Comparison of ENCODE assay signal across 15 mouse cellular contexts in genomic region chr1:138930856-138931255, GRCm38 (mm10). TPM values are rescaled to one million over a fixed set of nuclear protein-coding genes. Genes with fewer than 3 reads are reported as not detected.
DNase-seq lines count a peak whose midpoint lies in the region; ATAC-seq and TF ChIP-seq lines count a peak whose summit lies in the region.
"Had no signal": no experiment of that assay in that cellular context is flagged by ENCODE, and none has a peak within 500 bp of the region (broad histone marks: within the 10 kb centered on the region; RNA-seq: fewer than 3 reads in every experiment).

No protein-coding gene starts in this region.

- no peaks in the 10 kb centered on the region for H3K79me2 ChIP-seq in myocyte (ENCODE audit: control insufficient read depth, insufficient read depth)

- H3K36me3 ChIP-seq in heart, embryonic 15.5 days, result no peaks in the 10 kb centered on the region
- no peaks in the 10 kb centered on the region for H3K36me3 ChIP-seq in myocyte (ENCODE audit: control insufficient read depth, insufficient read depth)
- no peaks in the 10 kb centered on the region for H3K36me3 ChIP-seq in intestine, embryonic 15.5 days
- H3K36me3 ChIP-seq: forebrain, embryonic 15.5 days; lung, embryonic 15.5 days had no signal

- no peaks in the 10 kb centered on the region for H3K9me3 ChIP-seq in heart, embryonic 15.5 days (replicated peaks)
- H3K9me3 ChIP-seq in intestine, embryonic 15.5 days, result no peaks in the 10 kb centered on the region
- H3K9me3 ChIP-seq: forebrain, embryonic 15.5 days; lung, embryonic 15.5 days had no signal

- no peak for ATAC-seq in heart, embryonic 15.5 days (replicated peaks; ENCODE audit: insufficient number of reproducible peaks, insufficient read depth, low FRiP score, low read depth)
- no peak for ATAC-seq in Patski
- ATAC-seq in intestine, embryonic 15.5 days, result no peak
- ATAC-seq: forebrain, embryonic 15.5 days had no signal

- CTCF ChIA-PET in Patski (lab: Charles Lee), result interaction anchor here (1.3 to 2.7 kb wide), 3 partner anchors 10 to 32 kb away, joined by 4 to 8 read pairs (median 7); partner anchors contain the start of gene Dennd1b

- H3K27ac ChIP-seq in heart, embryonic 15.5 days, result 0 out of 2 replicates have a peak overlapping the region, but pooled peaks have one; percentile 20
- H3K27ac ChIP-seq in intestine, embryonic 15.5 days, result no peak overlapping the region
- H3K27ac ChIP-seq: forebrain, embryonic 15.5 days; hindbrain, embryonic 14.5 days had no signal

- H3K27me3 ChIP-seq in heart, embryonic 15.5 days, result no peaks in the 10 kb centered on the region
- no peaks in the 10 kb centered on the region for H3K27me3 ChIP-seq in Patski
- H3K27me3 ChIP-seq in myocyte (ENCODE audit: control insufficient read depth, insufficient read depth, insufficient read length), result no peaks in the 10 kb centered on the region
- H3K27me3 ChIP-seq in intestine, embryonic 15.5 days (replicated peaks), result no peaks in the 10 kb centered on the region
- H3K27me3 ChIP-seq: forebrain, embryonic 15.5 days; lung, embryonic 15.5 days had no signal

- in situ Hi-C loops in Patski (cut with MboI; ENCODE audit: low pct_unique_long_range_greater_than_20kb), result no loop called here

- 31% methylated on average over 3 of the region's 3 CpGs for WGBS in heart, embryonic 15.5 days
- 55% methylated on average over 3 of the region's 3 CpGs for WGBS in intestine, embryonic 15.5 days

- intact Hi-C loops in heart, postnatal 36 days (cut with DNase I), result no loop called here

- H3K4me1 ChIP-seq in heart, embryonic 15.5 days (replicated peaks), result peaks cover 28% of the 10 kb centered on the region
- peaks cover 20% of the 10 kb centered on the region for H3K4me1 ChIP-seq in intestine, embryonic 15.5 days (replicated peaks)
- H3K4me1 ChIP-seq: forebrain, embryonic 15.5 days had no signal

- H3ac ChIP-seq in myocyte (ENCODE audit: control insufficient read depth, insufficient read length), result no peak overlapping the region

- no peak for DNase-seq in heart, postnatal 36 days
- peak; percentile 53 for DNase-seq in CD4-positive helper T cell, adult 2 months (ENCODE audit: low read depth, low spot score)
- peak; percentile 30 for DNase-seq in Patski (ENCODE audit: low read depth, low spot score)
- DNase-seq in adrenal gland, postnatal 10 days, result no peak
- DNase-seq: adrenal gland, adult 2 months; cerebellum, adult 8-10 months; kidney, adult 18-20 months; kidney, postnatal 4 days; thymus, postnatal 4 days had no signal

- TF ChIP-seq CTCF in Patski (IDR thresholded peaks at IDR 0.05), result no peak

- H3K4me2 ChIP-seq in heart, embryonic 15.5 days, result no peak overlapping the region
- H3K4me2 ChIP-seq in myocyte (ENCODE audit: low read depth), result peak overlapping the region; percentile 82
- no peak overlapping the region for H3K4me2 ChIP-seq in intestine, embryonic 15.5 days (replicated peaks)
- H3K4me2 ChIP-seq: forebrain, embryonic 15.5 days; hindbrain, embryonic 14.5 days; lung, embryonic 15.5 days had no signal

- H3K4me3 ChIP-seq in heart, embryonic 15.5 days, result no peak overlapping the region
- no peak overlapping the region for H3K4me3 ChIP-seq in myocyte
- no peak overlapping the region for H3K4me3 ChIP-seq in intestine, embryonic 15.5 days (replicated peaks)
- H3K4me3 ChIP-seq: forebrain, embryonic 15.5 days; lung, embryonic 15.5 days had no signal

- no peak for TF ChIP-seq POLR2A in myocyte (IDR thresholded peaks at IDR 0.05; ENCODE audit: insufficient read length, low read depth)

- POLR2A ChIA-PET in Patski (lab: Charles Lee), result interaction anchor here (0.7 kb wide), 1 partner anchor 13 kb away, joined by 3 read pairs; no protein-coding TSS in a partner anchor

- H3K9ac ChIP-seq in heart, embryonic 15.5 days, result no peak overlapping the region
- H3K9ac ChIP-seq in intestine, embryonic 15.5 days, result no peak overlapping the region
- H3K9ac ChIP-seq: forebrain, embryonic 15.5 days; hindbrain, embryonic 14.5 days; lung, embryonic 15.5 days had no signal

TF ChIP-seq in myocyte, 11 proteins besides CTCF, POLR2A, EP300 and RAD21:
- TF ChIP-seq MAX (IDR thresholded peaks at IDR 0.05; ENCODE audit: low read depth), result no peak
- 0 out of 2 replicates have a peak, but pooled peaks have one; percentile 28 for TF ChIP-seq CEBPB (IDR thresholded peaks at IDR 0.05; ENCODE audit: insufficient read depth, poor library complexity, severe bottlenecking)
TF ChIP-seq in myocyte: peak in this region for 1.

RNA-seq across cellular contexts. Expression of gene Dennd1b, which starts 32.4 kb away (rescaled TPM):
- 13.0 and 14.8 TPM in 2 replicates for polyA plus RNA-seq in heart, embryonic 15.5 days (2015; fragmentation: Nextera tagmentation; extraction: Ambion mirVana)
- total RNA-seq in heart, postnatal 36 days (2021), result 10 to 100 TPM; 19.8 to 20.8 TPM
- polyA plus RNA-seq in Patski (2021) (12.3 TPM), myocyte (2012; fragmentation: generic; extraction: Trizol) (1.3 TPM)
- 9.0 and 9.4 TPM in 2 replicates for polyA plus RNA-seq in intestine, embryonic 15.5 days (2015; fragmentation: Nextera tagmentation; extraction: Ambion mirVana)
- 10 to 100 TPM; 13.7 to 21.9 TPM for total RNA-seq in adrenal gland, postnatal 10 days (2021)

Comparison
In these comparisons a context has a peak if more than half of its experiments do, and no peak if none do; other contexts are left out.
1. DNase-seq: peak in CD4-positive helper T cell, adult 2 months (single experiment) and Patski (single experiment); none in heart, postnatal 36 days (0 of 2) and adrenal gland, postnatal 10 days (single experiment).